Mouse (Mus musculus) small intestine, adult 2 months (tissue): ENCODE results near the gene Olfr806.

Experiments
- CTCF ChIP-seq: fragments of 200-500 bp; IDR thresholded peaks from 2 replicates; pipeline ENCODE4 v1.5.1; 2012; ENCODE audit warnings: low read depth, mild to moderate bottlenecking, control low read depth, inconsistent platforms, low read length, moderate library complexity, mixed read lengths; ENCODE audit not compliant: insufficient replicate concordance, insufficient read length; ENCODE audit errors: extremely low read depth
- POLR2A ChIP-seq: fragments of 200-500 bp; IDR thresholded peaks from 2 replicates; pipeline ENCODE4 v1.6.1; 2012; ENCODE audit warnings: low read depth, mild to moderate bottlenecking, control low read depth, inconsistent platforms, low read length, moderate library complexity

DNA sequence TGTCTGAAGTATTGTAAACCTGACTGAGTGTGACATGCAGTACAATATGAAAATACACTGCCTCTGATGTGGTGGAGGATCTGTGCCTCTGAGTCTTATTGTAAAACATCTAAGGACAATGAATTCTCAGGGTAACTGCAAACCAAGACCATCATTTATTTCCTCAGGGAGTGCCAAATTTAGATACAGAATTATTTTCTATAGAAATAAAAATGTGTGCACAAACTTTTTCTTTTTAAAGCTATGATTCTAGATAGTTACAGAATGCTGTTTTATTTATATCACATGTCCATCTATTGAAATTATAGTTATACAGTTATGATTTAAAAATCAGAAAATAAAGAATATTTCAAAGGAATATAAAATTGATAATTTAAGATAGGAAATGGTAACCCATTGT, at the start of gene Olfr806:
- TF ChIP-seq POLR2A (no peak), CTCF (no peak)
